Mouse (Mus musculus) brown adipose tissue, adult 24 weeks (tissue): ENCODE measurements at regions not wholly inside any gene's neighbourhood (a gene's known extent, or its start where the extent isn't known, plus 50 kb on each side); places are given as distances from the start of the nearest gene placed in this dataset.

Experiments
- H3K27ac ChIP-seq: fragments of 200-500 bp; replicated peaks from 2 replicates; pipeline ENCODE4 v1.5.1; 2012; ENCODE audit warnings: low read depth, mild to moderate bottlenecking, low read length
- H3K4me1 ChIP-seq: fragments of 200-500 bp; 2 replicates; pipeline ENCODE4 v1.6.1; 2012; ENCODE audit warnings: low read length, mixed read lengths; ENCODE audit not compliant: control insufficient read depth, insufficient read depth, insufficient read length
- H3K4me3 ChIP-seq: fragments of 200-500 bp; 2 replicates; pipeline ENCODE4 v1.5.1; 2012; ENCODE audit warnings: low read depth, mild to moderate bottlenecking, low read length, moderate library complexity; ENCODE audit not compliant: insufficient read depth

- no peak overlapping the region for H3K4me3 ChIP-seq
- peaks cover 5% of the 10 kb centered on the region; the same call in 1 of the 2 replicates for H3K4me1 ChIP-seq
- no peak overlapping the region for H3K27ac ChIP-seq
Observed at GRCm38 (mm10) chr14:105503806-105504205, 245.4 kb downstream of the Ndfip2 start.

DNA sequence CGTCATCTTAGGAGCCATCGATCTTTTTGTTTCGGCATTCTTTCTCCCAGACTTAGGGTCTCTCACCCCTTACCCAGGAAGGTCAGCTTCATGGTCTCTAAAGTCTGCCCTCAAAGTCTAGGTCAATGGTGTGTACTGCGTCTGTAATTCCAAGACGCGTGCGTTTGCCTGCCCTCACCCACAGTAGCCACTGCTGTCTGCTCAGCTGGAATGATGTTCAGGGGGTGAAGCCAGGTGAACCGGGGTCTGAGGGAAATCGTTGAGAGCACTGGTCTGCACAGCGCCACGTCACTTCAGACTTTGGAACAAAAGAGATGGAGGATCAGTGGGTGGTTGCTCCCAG is 244.2 kb downstream of the Ndfip2 start:
- Histone ChIP-seq H3K27ac (peak overlapping the region; percentile 35; the same call in 1 of the 2 replicates), H3K4me1 (peaks cover 5% of the 10 kb centered on the region; the same call in 1 of the 2 replicates), H3K4me3 (no peak overlapping the region)

DNA sequence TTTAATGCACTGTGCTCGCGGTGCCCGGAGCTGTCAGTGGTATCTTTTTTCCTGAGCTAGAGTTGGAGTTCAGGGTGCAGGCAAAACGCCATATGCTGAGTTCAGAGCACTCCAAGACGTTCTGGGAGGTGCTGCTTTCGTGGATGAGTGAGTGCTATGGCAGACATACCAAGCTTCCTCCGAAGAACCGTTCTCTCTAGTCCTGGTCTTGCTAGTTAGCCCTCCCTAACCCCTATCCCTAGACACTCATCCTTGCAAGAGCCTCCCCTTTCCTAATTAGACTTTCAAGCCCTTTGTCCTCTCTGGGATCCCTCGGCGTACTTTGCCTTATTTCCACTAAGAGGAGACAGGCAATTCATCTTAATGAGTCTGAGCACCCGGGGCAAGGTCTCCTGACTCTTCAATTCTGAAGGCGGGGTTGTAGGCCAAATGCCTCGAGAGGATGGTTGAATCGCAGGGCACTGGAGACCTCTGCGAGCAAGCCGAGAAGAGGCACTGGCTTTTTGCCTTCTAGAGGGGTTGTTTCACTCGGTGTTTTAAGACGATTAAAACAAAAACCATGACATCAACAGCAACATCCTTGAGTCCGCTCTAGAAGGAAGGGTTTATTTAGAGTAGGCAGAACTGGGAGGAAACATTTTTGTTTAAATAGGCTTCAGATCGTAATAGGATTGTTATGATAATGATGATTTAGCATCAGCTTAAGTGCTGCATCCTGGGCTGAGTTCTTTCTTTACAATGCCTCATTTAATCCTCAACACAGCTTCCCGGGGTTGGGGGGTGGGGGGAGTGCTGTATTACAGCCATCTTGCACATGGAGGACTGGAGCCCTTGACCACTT is 243.6 kb downstream of the Ndfip2 start:
- peak overlapping the region; percentile 46 for H3K27ac ChIP-seq
- H3K4me1 ChIP-seq = peaks cover 5% of the 10 kb centered on the region; the same call in 1 of the 2 replicates
- H3K4me3 ChIP-seq = no peak overlapping the region

DNA sequence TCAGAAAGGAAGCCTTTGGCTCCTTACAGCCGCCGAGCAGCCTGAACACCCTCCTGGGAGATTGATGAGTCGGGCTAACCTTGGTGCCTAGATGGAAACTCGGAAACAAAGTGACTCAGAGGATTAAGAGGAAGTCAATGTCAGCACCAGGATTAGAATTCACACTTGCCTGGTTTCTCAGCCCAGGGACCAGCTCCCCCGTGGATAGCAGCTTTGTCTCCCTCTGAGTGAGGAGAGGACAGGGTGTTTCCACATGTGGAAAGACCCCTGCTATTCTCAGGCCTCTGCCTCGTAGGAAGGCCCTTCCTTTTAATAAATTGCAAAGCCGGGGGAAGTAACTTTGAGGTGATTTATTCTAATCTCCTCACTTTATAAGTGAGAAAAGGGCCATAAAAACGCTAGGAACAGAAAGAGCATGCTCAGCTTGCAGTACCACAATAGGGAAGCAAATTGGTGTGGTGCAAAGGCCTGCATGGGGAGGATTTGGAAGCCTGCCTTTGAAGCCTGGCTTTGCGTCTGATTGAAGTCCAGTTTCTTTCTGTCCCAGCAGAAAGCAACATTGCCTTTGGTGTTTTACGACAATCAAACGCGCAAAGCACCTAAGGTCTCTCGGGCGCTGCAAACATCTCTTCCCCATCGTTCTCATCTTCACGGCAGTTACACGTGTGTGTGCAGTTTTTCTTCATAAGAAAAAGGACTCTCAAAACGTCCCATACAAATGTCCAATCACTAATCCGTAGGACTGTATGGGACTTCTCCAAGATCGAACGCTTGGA is 242.8 kb downstream of the Ndfip2 start:
- Histone ChIP-seq H3K4me1 (peaks cover 5% of the 10 kb centered on the region; the same call in 1 of the 2 replicates), H3K27ac (peak overlapping the region; percentile 46; the same call in 1 of the 2 replicates), H3K4me3 (no peak overlapping the region)

GRCm38 (mm10) chr14:105499319-105499895 is 241.0 kb downstream of the Ndfip2 start:
- Histone ChIP-seq H3K27ac (no peak overlapping the region), H3K4me1 (peaks cover 5% of the 10 kb centered on the region; the same call in 1 of the 2 replicates), H3K4me3 (no peak overlapping the region)

GRCm38 (mm10) chr14:105498155-105498906 is 240.0 kb downstream of the Ndfip2 start:
- Histone ChIP-seq H3K4me3 (no peak overlapping the region), H3K4me1 (peaks cover 5% of the 10 kb centered on the region; the same call in 1 of the 2 replicates), H3K27ac (no peak overlapping the region)

DNA sequence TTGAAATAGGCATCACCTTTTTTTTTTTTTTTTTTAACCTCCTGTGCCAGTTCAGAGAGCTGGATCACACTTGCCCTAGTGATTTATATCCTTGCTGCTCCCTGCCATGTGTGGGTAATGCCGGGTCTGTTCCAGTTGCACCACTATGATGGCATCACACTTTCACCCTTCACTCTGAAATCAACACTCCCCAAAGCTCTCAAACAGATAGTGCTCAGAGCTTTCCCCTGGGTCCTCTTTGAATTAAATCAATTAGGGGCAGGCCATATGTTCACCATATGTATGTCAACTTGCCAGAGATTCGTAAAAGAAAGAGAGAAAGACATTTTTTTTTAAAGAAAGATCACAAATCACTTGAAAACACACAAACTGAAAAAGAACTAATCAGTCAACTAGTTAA is 236.8 kb downstream of the Ndfip2 start:
- no peak overlapping the region for H3K4me3 ChIP-seq
- no peak overlapping the region for H3K27ac ChIP-seq
- H3K4me1 ChIP-seq = no peaks in the 10 kb centered on the region

- Histone ChIP-seq H3K27ac (no peak overlapping the region), H3K4me3 (no peak overlapping the region), H3K4me1 (no peaks in the 10 kb centered on the region)
Observed at GRCm38 (mm10) chr14:105494415-105494814, 236.0 kb downstream of the Ndfip2 start.

GRCm38 (mm10) chr14:105490158-105490557 is 231.8 kb downstream of the Ndfip2 start:
- Histone ChIP-seq H3K27ac (no peak overlapping the region), H3K4me3 (no peak overlapping the region), H3K4me1 (no peaks in the 10 kb centered on the region)

DNA sequence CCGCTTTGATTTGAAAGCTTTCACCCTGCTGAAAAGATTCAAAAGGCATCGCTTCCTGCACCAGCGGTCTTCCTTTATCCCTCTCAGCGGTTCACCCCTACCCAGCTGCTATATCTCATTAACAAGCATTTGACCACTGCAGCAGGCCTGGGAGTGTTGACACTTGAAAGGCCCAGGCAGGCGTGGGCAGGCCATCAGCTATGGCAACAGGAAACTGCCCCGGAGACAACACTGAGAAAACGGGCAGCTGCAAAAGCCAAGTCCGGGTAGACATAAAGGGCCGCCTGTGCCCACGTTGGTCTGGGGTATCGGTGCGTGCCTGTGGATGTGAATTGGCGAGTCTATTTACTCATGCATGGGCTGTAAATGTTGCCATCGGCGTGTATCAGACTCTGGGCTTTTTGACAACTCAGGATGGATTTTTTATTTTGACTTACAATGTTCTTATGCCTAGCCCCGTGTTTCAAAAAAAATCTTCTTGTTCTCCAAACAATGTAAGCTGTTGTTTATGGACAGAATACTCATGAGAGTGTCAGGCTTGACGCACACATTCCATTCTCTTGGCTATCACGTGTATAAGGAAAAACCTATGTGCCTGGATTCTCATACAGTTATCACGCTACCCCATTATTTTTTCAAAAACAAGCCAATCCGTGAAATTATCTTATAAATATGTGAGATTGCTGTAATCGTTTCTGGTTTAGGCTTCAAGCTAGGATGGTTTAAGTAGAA is 225.1 kb downstream of the Ndfip2 start:
- peaks cover 3% of the 10 kb centered on the region; the same call in 1 of the 2 replicates for H3K4me1 ChIP-seq
- H3K4me3 ChIP-seq = peak overlapping the region; percentile 31
- H3K27ac ChIP-seq = no peak overlapping the region

DNA sequence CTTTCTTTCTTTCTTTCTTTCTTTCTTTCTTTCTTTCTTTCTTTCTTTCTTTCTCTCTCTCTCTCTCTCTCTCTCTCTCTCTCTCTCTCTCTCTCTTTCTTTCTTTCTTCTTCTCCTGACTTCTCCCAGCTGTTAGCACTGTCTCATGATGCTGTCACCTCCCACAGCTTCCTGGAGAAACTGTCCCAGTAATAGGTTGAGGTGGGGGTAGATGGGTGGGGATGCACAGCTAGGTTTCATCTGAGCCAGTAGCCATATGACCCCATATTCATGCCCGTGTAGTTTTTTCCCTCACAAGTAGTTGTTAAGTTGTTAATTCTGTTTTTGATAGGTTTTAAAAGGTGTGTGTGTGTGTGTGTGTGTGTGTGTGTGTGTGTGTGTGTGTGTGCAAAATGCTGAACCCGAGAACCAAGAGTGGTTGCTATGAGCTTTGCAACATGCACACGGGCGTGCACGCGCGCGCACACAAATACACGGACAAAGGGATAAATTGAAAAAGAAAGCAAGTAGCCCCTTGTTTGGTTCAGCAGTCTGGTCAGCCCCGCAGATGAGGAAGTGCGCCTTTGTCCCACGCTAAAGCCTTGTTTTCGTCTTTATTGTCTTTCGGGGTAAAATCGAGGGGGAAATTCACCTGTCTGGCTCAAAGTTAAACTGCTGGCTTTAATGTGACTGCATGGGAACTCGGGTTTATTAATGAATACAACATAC is 224.4 kb downstream of the Ndfip2 start:
- Histone ChIP-seq H3K4me1 (peaks cover 3% of the 10 kb centered on the region; the same call in 1 of the 2 replicates), H3K27ac (no peak overlapping the region), H3K4me3 (peak overlapping the region; percentile 31)

DNA sequence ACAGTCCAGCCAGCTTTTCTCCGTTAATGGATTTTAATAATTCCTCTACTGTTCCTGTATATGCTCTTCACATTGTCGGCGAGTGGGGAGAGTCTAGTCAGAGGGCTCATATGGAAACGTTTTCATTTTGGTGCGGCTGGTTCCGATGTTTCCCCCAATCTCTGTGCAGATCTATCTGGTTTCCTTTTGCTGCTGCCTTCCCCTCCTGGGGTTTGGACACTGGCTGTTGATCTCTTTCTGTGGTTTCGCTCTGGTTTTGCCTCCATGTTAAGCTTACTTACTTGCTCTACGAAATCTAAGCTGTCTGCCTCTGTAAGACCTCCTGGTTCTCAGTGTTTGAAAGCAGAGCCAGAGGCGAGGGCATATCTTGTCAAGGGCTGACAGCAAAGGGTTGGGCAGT is 221.7 kb downstream of the Ndfip2 start:
- H3K4me3 ChIP-seq = peak overlapping the region; percentile 30; the same call in 1 of the 2 replicates
- H3K27ac ChIP-seq = no peak overlapping the region; the same call in 1 of the 2 replicates
- peaks cover 3% of the 10 kb centered on the region; the same call in 1 of the 2 replicates for H3K4me1 ChIP-seq

DNA sequence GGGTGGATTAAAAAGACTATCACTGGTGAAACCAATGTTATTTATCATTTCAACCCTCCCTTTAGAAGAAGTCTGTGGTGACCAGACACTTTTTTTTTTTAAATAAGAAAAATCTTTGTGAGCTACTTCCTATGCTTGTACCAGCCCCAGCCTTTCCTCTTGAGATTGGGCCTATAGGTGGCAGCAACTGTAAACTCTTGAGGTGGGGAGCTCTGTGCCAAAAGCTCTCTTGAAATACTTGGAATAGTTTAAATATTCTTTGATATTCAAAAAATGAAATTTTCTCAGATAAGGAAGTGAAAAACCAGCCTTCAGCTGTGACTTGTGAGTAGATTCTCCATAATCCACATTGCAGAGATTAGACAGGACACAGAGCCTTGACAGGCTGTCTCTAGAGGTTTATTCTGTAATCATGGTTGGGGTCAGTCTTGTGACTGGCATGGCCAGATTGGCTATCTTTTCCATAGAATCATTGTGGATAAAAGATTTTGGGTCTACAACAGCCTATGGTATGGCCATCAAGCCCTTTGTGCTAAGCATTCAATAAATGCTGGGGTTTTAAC is 216.7 kb downstream of the Ndfip2 start:
- Histone ChIP-seq H3K27ac (no peak overlapping the region), H3K4me3 (no peak overlapping the region), H3K4me1 (no peaks in the 10 kb centered on the region)
